Mouse (Mus musculus): ENCODE results near the gene Elf1.

Elf1 gene

DNA sequence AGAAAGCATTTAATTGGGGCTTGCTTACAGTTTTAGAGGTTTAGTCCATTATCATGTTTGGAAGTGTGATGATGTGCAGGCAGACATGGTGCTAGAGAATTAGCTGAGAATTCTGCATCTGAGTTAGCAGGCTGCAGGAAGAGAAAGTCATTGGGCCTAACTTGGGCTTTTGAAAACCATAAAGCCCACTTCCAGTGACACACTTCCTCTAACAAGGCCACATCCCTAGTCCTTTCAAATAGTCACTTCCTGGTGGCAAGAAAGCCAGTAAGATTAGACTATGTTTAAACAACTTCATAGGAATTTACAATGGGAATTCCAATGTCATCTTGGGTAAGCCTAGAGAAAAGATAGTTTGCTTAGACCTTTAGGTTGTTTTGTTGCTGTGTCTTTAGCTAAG, 60.6 kb downstream of the Elf1 start:
- in situ Hi-C loops (cut with MboI; ENCODE audit: unreplicated experiment in 2 of 2): no loop called here

DNA sequence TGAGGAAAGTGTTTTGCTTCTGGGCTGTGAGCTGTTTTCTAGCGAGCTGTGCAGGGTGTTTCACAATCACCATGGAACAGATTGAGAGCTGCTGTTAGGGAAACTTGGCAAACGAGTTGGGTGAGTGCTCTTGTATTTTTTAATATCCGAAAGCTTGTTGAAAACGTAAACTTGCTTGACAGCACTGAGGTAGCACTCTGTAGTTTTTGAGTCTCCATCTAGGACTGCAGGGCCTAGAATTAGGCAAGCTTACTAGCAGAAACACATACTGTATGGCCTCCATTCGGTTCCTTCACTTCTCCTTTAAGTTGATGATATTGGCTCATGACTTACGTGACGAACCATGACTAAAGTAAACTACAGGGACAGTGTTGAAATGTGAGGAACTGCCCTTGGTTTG, 68.3 kb downstream of the Elf1 start:
- in situ Hi-C loops (cut with MboI; ENCODE audit: unreplicated experiment in 2 of 2): no loop called here

DNA sequence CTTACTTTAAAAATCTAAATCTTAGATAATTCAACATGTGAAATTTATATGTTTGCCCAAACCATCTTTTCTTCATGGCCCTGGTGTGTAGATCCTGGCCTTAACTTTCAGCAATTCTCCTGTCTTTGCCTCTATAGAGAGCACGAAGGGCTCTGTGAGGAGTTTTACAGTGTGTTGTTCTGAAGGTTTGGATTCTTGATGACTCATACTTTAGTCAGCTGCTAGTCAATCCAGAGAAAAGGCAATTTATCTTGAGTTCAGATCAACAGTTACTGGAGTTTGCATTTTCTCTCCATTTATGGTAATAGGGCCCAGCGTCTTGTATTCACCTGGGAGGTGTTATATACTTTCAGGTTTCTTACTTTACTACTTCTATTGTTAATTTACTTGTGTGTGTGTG, 70.9 kb downstream of the Elf1 start:
- in situ Hi-C loops (cut with MboI; ENCODE audit: unreplicated experiment in 2 of 2): loop anchor here in 1 of 2 experiments (25.0 kb wide), 1 partner anchor 165 kb away; the partner anchor contains the start of genes Mtrf1 and Naa16

GRCm38 (mm10) chr14:79552854-79553253, 71.9 kb downstream of the Elf1 start:
- in situ Hi-C loops (cut with MboI; ENCODE audit: unreplicated experiment in 2 of 2): loop anchor here in 1 of 2 experiments (25.0 kb wide), 1 partner anchor 166 kb away; the partner anchor contains the start of genes Mtrf1 and Naa16

- in situ Hi-C loops (cut with MboI; ENCODE audit: unreplicated experiment in 2 of 2): loop anchor here in 1 of 2 experiments (5.0 to 25.0 kb wide), 2 partner anchors 35 to 170 kb away; partner anchors contain the start of genes Mtrf1 and Naa16
These were observed 76.8 kb downstream of the Elf1 start for GRCm38 (mm10) chr14:79557796-79558195.

DNA sequence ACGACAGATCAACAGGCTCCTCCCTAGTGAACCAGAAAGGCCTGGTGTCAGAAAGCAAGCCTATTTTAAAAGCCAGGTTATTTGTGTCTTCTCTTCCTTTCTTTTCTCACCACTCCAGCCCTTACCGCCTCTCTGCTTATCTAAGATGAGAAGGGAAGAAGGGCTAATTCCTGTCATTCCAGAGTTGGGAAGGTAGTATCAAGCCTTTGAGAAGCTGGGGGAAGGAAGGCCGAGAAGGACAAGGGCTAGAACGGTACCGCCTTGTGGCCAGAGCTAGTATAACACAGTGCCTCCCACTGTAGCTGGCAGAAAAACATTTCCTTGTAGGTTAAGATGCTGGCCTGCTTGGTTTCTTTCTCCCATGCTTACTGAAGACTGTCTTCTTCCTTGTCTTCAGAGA, 81.8 kb downstream of the Elf1 start:
- in situ Hi-C loops (cut with MboI; ENCODE audit: unreplicated experiment in 2 of 2): loop anchor here (5.0 to 25.0 kb wide), 3 partner anchors 40 to 175 kb away; partner anchors contain the start of genes Elf1 (in 1 of the 2), Mtrf1 (in 1 of the 2), Naa16 (in 1 of the 2) and Wbp4 (in 1 of the 2)

DNA sequence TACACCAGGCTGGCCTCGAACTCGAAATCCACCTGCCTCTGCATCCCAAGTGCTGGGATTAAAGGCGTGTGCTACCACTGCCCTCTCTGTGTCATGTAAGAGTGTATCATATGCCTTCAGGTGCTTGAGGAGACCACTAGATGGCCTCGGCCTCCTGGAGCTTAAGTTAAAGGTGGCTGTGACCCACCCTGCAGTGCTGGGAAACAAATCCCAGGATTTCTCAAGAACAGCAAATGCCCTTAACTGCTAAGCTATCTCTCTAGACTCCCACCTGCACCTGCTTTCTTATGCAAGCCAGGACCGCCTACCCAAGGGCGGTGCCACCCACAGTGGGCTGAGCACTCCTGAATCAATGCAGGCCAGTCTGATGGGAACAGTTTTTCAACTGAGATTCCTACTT, 83.8 kb downstream of the Elf1 start:
- in situ Hi-C loops (cut with MboI; ENCODE audit: unreplicated experiment in 2 of 2): loop anchor here (5.0 to 25.0 kb wide), 3 partner anchors 42 to 177 kb away; partner anchors contain the start of genes Elf1 (in 1 of the 2), Mtrf1 (in 1 of the 2), Naa16 (in 1 of the 2) and Wbp4 (in 1 of the 2)

GRCm38 (mm10) chr14:79573482-79574191, 92.6 kb downstream of the Elf1 start:
- in situ Hi-C loops (cut with MboI; ENCODE audit: unreplicated experiment in 2 of 2): loop anchor here (5.0 to 25.0 kb wide), 2 partner anchors 96 to 186 kb away; partner anchors contain the start of genes Mtrf1 (in 1 of the 2) and Naa16 (in 1 of the 2)

- in situ Hi-C loops (cut with MboI; ENCODE audit: unreplicated experiment in 2 of 2): loop anchor here (5.0 to 25.0 kb wide), 2 partner anchors 97 to 187 kb away; partner anchors contain the start of genes Mtrf1 (in 1 of the 2) and Naa16 (in 1 of the 2)
These were observed 93.4 kb downstream of the Elf1 start for GRCm38 (mm10) chr14:79574361-79574760.

- in situ Hi-C loops (cut with MboI; ENCODE audit: unreplicated experiment in 2 of 2): no loop called here
These were observed 102.7 kb downstream of the Elf1 start for GRCm38 (mm10) chr14:79583526-79584245.

DNA sequence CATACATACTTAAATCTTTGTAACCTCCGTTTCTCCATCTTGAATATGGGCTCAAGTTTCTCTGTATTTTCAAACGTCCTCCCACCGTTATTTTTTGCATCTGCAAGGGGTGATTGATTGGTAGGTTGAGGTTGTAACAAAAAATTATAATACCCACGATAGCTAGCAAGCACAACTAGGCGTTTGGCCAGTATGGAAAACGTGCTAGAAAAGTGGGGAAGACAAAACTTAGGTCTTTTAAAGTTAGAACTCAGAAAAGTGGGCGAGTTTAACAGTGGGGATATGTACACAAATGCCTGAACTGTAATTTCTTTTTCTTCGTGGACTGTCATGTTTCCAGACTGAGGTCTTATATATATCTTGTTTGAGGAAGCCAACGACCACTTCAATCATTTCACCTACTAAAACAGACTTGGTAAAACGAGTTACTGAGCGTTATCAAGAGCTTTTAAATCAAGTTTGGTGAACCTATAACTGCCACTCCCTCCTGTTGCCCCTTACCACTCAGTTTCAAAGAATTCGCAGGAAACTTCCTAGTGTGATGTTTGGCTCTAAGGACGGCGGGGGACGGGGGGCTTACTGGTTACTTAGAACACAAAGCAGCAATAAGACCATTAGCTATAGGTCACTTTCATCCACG, 105.6 kb downstream of the Elf1 start:
- in situ Hi-C loops (cut with MboI; ENCODE audit: unreplicated experiment in 2 of 2): no loop called here

GRCm38 (mm10) chr14:79587139-79587851, 106.3 kb downstream of the Elf1 start, which contains the start of gene Sugt1:
Gene Sugt1, plus strand, starts transcription at chr14:79587691.
- in situ Hi-C loops (cut with MboI; ENCODE audit: unreplicated experiment in 2 of 2): no loop called here

GRCm38 (mm10) chr14:79587852-79588229, 106.8 kb downstream of the Elf1 start:
- in situ Hi-C loops (cut with MboI; ENCODE audit: unreplicated experiment in 2 of 2): no loop called here

DNA sequence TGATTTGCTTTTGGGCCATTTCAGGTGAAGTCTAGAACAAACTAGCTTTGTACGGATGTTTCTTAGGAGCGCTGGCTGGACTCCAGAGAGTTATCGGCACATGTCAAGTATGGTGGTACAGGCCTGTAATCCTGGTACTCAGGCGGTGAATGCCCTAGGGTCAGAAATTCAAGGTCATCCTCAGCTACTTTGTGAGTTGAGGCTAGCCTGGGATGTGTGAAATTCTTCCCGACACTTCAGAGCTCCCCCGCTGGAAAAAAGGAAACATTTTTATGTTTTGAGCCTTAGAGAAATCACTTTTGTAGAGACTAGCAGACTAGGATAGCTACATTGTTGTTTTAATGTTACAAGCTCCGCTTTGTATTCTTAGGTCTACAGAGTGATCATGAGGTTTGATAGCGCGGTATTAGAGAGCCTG, 107.5 kb downstream of the Elf1 start:
- in situ Hi-C loops (cut with MboI; ENCODE audit: unreplicated experiment in 2 of 2): no loop called here

DNA sequence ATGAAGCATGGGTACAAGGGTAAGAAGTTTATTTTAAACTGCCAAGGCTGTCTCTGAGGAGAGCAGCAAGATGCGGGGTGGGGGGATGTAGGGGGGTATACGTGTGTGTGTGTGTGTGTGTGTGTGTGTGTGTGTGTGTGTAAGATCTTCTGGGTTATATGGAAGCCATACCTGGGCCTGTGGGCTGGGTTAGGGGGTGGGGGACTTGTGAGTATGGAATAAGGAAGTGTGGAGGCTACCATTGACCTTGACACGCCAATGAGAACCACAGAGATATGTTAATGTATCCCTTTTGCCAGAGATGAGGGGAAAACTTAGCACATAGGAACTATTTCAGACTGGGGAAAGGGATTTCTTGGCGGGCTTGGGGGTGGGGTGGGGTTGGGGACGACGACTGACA, 108.4 kb downstream of the Elf1 start:
- in situ Hi-C loops (cut with MboI; ENCODE audit: unreplicated experiment in 2 of 2): no loop called here

GRCm38 (mm10) chr14:79590916-79591315, 109.9 kb downstream of the Elf1 start:
- in situ Hi-C loops (cut with MboI; ENCODE audit: unreplicated experiment in 2 of 2): no loop called here

- in situ Hi-C loops (cut with MboI; ENCODE audit: unreplicated experiment in 2 of 2): no loop called here
These were observed 110.6 kb downstream of the Elf1 start for GRCm38 (mm10) chr14:79591611-79592010.

DNA sequence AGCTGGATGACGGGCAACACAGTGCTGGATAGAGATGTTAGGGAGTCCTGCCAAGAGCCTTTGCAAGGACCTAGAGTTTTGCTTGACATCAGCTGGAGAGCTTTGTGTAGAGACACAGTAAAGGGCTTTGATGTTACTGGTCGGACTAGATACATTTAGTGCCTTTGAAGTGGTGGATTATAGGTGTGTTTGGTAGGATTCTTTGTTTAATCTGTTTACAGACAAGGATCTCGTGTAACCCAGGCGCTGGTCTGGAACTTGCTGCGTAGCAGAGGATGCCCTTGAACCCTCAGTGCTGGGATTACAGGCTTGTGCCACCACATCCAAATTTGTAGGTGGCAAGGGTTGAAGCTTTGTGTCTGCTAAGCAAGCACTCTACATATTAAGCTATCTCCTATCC, 113.1 kb downstream of the Elf1 start:
- in situ Hi-C loops (cut with MboI; ENCODE audit: unreplicated experiment in 2 of 2): no loop called here

DNA sequence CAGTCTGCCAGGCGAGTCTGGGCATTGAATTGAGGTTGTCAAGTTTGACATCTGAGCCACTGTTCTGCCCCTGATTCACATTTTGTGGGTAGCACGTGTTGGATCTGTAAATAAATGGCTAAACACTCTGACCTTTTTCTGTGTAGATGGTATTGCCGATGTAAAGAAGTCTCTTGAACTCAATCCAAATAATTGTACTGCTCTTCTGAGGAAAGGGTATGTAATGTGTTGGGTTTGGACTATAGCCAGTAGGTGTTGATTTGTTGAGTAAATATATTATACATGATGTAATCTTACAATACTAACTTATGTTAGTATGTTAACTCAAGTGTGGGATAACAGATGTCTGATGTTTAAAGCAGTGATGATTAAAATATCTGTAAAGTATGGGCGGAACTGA, 115.6 kb downstream of the Elf1 start:
- in situ Hi-C loops (cut with MboI; ENCODE audit: unreplicated experiment in 2 of 2): no loop called here

GRCm38 (mm10) chr14:79605881-79606280, 124.9 kb downstream of the Elf1 start:
- in situ Hi-C loops (cut with MboI; ENCODE audit: unreplicated experiment in 2 of 2): no loop called here

Data from v-Abl transformed pro-B cells (cell line).